Mouse (Mus musculus) CH12.LX (cell line): Measurements from ENCODE around the gene Ltn1.

Experiments used
- CTCF ChIP-seq, 2 experiments: IDR thresholded peaks in 1 of 2; conservative IDR thresholded peaks in 1 of 2; 2 replicates each; pipeline ENCODE4 v1.5.1; 2011 to 2012; ENCODE audit warnings: low read depth in 2 of 2, low read length in 2 of 2, improper control_type of control experiment in 1 of 2, inconsistent platforms in 1 of 2, mild to moderate bottlenecking in 1 of 2, moderate library complexity in 1 of 2
- EP300 ChIP-seq: IDR thresholded peaks from 2 replicates; pipeline ENCODE4 v1.6.1; 2011; ENCODE audit warnings: low read length, improper control_type of control experiment
- JUN ChIP-seq: IDR thresholded peaks from 2 replicates; pipeline ENCODE4 v1.6.1; 2011; ENCODE audit warnings: low read depth, mild to moderate bottlenecking, low read length, improper control_type of control experiment, moderate library complexity; ENCODE audit not compliant: insufficient read depth
- MAX ChIP-seq: IDR thresholded peaks from 2 replicates; pipeline ENCODE4 v1.6.1; 2011; ENCODE audit warnings: low read length, improper control_type of control experiment
- MEF2A ChIP-seq: IDR thresholded peaks from 2 replicates; pipeline ENCODE4 v1.6.1; 2014; ENCODE audit warnings: low read depth, mild to moderate bottlenecking, inconsistent platforms, low read length, improper control_type of control experiment, borderline replicate concordance
- NELFE ChIP-seq: IDR thresholded peaks from 2 replicates; pipeline ENCODE4 v1.6.1; 2011; ENCODE audit warnings: low read depth, low read length, improper control_type of control experiment
- NRF1 ChIP-seq: IDR thresholded peaks from 2 replicates; pipeline ENCODE4 v1.6.1; 2014; ENCODE audit warnings: low read depth, mild to moderate bottlenecking, inconsistent platforms, low read length, improper control_type of control experiment, moderate library complexity
- PAX5 ChIP-seq: IDR thresholded peaks from 2 replicates; pipeline ENCODE4 v1.6.1; 2012; ENCODE audit warnings: low read length, inconsistent platforms, mixed read lengths
- POLR2A ChIP-seq: IDR thresholded peaks from 2 replicates; pipeline ENCODE4 v1.6.1; 2011; ENCODE audit warnings: low read depth, mild to moderate bottlenecking, improper control_type of control experiment, low read length
- SMC3 ChIP-seq: IDR thresholded peaks from 2 replicates; pipeline ENCODE4 v1.6.1; 2011; ENCODE audit warnings: low read depth, low read length, improper control_type of control experiment
- ZKSCAN1 ChIP-seq: IDR thresholded peaks from 2 replicates; pipeline ENCODE4 v1.6.1; 2012; ENCODE audit warnings: low read depth, inconsistent platforms, low read length, improper control_type of control experiment, borderline replicate concordance

DNA sequence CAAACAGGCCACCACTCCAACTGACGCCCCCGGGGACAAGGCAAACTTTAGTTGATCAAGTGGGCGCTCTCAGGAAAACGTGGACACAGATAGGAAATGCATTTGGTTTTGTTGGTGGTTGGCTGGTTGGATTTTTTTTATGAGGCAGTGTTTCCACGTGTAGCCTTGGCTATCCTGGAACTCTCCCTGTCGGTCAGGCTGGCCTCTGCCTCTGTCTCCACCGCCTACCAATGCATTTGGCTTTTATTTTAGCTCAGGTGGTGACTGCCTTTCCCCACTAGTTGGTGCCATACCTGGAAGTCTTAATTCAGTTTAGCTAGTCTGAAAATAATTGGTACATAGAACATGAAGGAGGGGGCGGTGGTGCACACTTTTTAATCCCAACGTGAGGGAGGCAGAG is 8.7 kb upstream of the Ltn1 start:
- TF ChIP-seq JUN (no peak), NRF1 (no peak), CTCF (conservative IDR thresholded peaks at IDR 0.05 in 1 of 2, IDR thresholded peaks at IDR 0.05 in 1 of 2; ENCODE audit: low read depth in 2 of 2, low read length in 2 of 2) (peak in 1 of 2 experiments; percentile 66; a peak in 2 of 4 replicates), SMC3 (no peak), MEF2A (no peak), POLR2A (no peak), EP300 (no peak), PAX5 (no peak), ZKSCAN1 (no peak), MAX (0 out of 2 replicates have a peak, but pooled peaks have one; percentile 47), NELFE (no peak)
